In the genomic region with DNA sequence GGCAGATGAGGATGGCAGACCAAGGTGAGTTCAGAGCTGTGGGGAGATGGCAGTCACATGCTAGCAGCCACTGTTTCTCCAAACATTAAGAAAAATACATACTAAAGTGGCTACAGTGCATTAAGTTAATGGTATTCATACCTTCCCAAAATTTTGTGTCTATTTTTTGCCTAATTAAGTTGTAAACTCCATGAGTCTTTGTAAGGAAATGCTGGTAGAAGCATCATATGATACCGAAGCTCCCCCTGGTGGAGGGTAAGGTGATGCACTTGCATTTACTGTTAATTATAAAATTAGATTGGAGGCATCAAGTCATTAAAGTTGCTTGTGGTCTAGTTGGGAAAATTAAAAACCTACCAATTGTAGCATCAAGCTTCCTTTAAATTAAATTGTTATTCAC, we compare ENCODE assay signal across 9 mouse cellular contexts. TPM values are rescaled to one million over a fixed set of nuclear protein-coding genes. Genes with fewer than 3 reads are reported as not detected.
DNase-seq lines count a peak whose midpoint lies in the region; ATAC-seq and TF ChIP-seq lines count a peak whose summit lies in the region.
"Had no signal": no experiment of that assay in that cellular context is flagged by ENCODE, and none has a peak within 500 bp of the region (broad histone marks: within the 10 kb centered on the region; RNA-seq: fewer than 3 reads in every experiment).

No protein-coding gene starts in this region.

- peak; percentile 76 for DNase-seq in gastrocnemius, adult 18-20 months (ENCODE audit: low spot score)
- DNase-seq in gastrocnemius, postnatal 36 days: no peak
- peak; percentile 69 for DNase-seq in midbrain, postnatal 0 days (ENCODE audit: low spot score)
- DNase-seq in brain, embryonic 14.5 days (ENCODE audit: low read depth): peak; percentile 88
- peak; percentile 65 to 81 for DNase-seq in heart, postnatal 14 days
- no peak for DNase-seq in frontal cortex, postnatal 14 days (ENCODE audit: low spot score in 2 of 2)

- ATAC-seq in midbrain, postnatal 0 days (ENCODE audit: low FRiP score): no peak
- no peak for ATAC-seq in midbrain, embryonic 16.5 days
- ATAC-seq in megakaryocyte-erythroid progenitor cell, adult 5-6 weeks (replicated peaks; ENCODE audit: low FRiP score, low TSS enrichment, poor library complexity, severe bottlenecking): peak; percentile 71

- intact Hi-C loops in gastrocnemius, postnatal 36 days (cut with DNase I): loop anchor here (1.0 kb wide), 1 partner anchor 39 kb away; a partner anchor contains a TSS
- intact Hi-C loops in heart, postnatal 14 days (cut with DNase I): loop anchor here (1.0 kb wide), 2 partner anchors 39 to 52 kb away; a partner anchor contains a TSS

- H3K4me1 ChIP-seq in midbrain, postnatal 0 days (ENCODE audit: insufficient read depth, low read length): no peaks in the 10 kb centered on the region
- H3K4me1 ChIP-seq in midbrain, embryonic 16.5 days (ENCODE audit: control insufficient read depth, insufficient read depth, low read length): no peaks in the 10 kb centered on the region
- H3K4me1 ChIP-seq: neural tube, embryonic 13.5 days had no signal

- H3K4me3 ChIP-seq in midbrain, postnatal 0 days (ENCODE audit: low read depth, low read length): no peak overlapping the region
- H3K4me3 ChIP-seq in midbrain, embryonic 16.5 days (ENCODE audit: low read depth, low read length): no peak overlapping the region
- H3K4me3 ChIP-seq: neural tube, embryonic 13.5 days had no signal

- H3K27me3 ChIP-seq in midbrain, postnatal 0 days (ENCODE audit: insufficient read depth, low read length): no peaks in the 10 kb centered on the region
- H3K27me3 ChIP-seq in midbrain, embryonic 16.5 days (ENCODE audit: control insufficient read depth, insufficient read depth, low read depth, low read length): no peaks in the 10 kb centered on the region
- H3K27me3 ChIP-seq: neural tube, embryonic 13.5 days had no signal

- no peak overlapping the region for H3K9ac ChIP-seq in midbrain, postnatal 0 days (replicated peaks; ENCODE audit: low read length, poor library complexity, severe bottlenecking)
- no peak overlapping the region for H3K9ac ChIP-seq in midbrain, embryonic 16.5 days (ENCODE audit: low read depth, low read length)
- H3K9ac ChIP-seq: neural tube, embryonic 13.5 days had no signal

- no peak overlapping the region for H3K4me2 ChIP-seq in midbrain, postnatal 0 days (ENCODE audit: low read depth, low read length, poor library complexity, severe bottlenecking)
- H3K4me2 ChIP-seq in midbrain, embryonic 16.5 days (ENCODE audit: low read length): no peak overlapping the region
- H3K4me2 ChIP-seq: neural tube, embryonic 13.5 days had no signal

- H3K9me3 ChIP-seq in midbrain, postnatal 0 days (ENCODE audit: low read length): no peaks in the 10 kb centered on the region
- no peaks in the 10 kb centered on the region for H3K9me3 ChIP-seq in midbrain, embryonic 16.5 days (replicated peaks; ENCODE audit: control insufficient read depth, low read length, poor library complexity, severe bottlenecking)
- H3K9me3 ChIP-seq: neural tube, embryonic 13.5 days had no signal

- no peak overlapping the region for H3K27ac ChIP-seq in midbrain, postnatal 0 days (ENCODE audit: low read depth, low read length)
- H3K27ac ChIP-seq in midbrain, embryonic 16.5 days (ENCODE audit: low read length): no peak overlapping the region
- H3K27ac ChIP-seq: neural tube, embryonic 13.5 days had no signal

- WGBS in midbrain, postnatal 0 days: 0% methylated on average over 1 of the region's 1 CpGs
- 0% methylated on average over 1 of the region's 1 CpGs for WGBS in midbrain, embryonic 16.5 days

- TF ChIP-seq POLR2A in brain, embryonic 14.5 days (IDR thresholded peaks at IDR 0.05; ENCODE audit: borderline replicate concordance, extremely low read depth, insufficient read depth, insufficient read length, poor library complexity, severe bottlenecking): no peak

- peak; percentile 86 for TF ChIP-seq CTCF in midbrain, postnatal 0 days (IDR thresholded peaks at IDR 0.05)
- peak; percentile 58 for TF ChIP-seq CTCF in brain, embryonic 14.5 days (IDR thresholded peaks at IDR 0.05; ENCODE audit: borderline replicate concordance, extremely low read depth, insufficient read depth, insufficient read length)

- peaks cover 2% of the 10 kb centered on the region for H3K36me3 ChIP-seq in midbrain, postnatal 0 days (ENCODE audit: insufficient read depth, low read length)
- H3K36me3 ChIP-seq in midbrain, embryonic 16.5 days (ENCODE audit: control insufficient read depth, insufficient read depth, low read length): no peaks in the 10 kb centered on the region

RNA-seq across cellular contexts. Expression of a gene that starts 21.6 kb away (rescaled TPM):
- total RNA-seq in gastrocnemius, adult 18-20 months (2021): 1 to 10 TPM; 2.4 to 2.7 TPM
- 1 to 10 TPM; 3.3 to 4.0 TPM for total RNA-seq in gastrocnemius, postnatal 36 days (2021)
- 7.2 and 7.7 TPM in 2 replicates for total RNA-seq in midbrain, postnatal 0 days (2014; rRNA removed)
- 3.3 and 3.7 TPM in 2 replicates for polyA plus RNA-seq in midbrain, postnatal 0 days (2015; fragmentation: Nextera tagmentation; extraction: Ambion mirVana)
- 5.5 and 7.0 TPM in 2 replicates for polyA plus RNA-seq in midbrain, embryonic 16.5 days (2015; fragmentation: Nextera tagmentation; extraction: Ambion mirVana)
- 3.6 and 7.4 TPM in 2 replicates for polyA plus RNA-seq in brain, embryonic 14.5 days (2012; rRNA removed)
- total RNA-seq in heart, postnatal 14 days (2021): 10 to 100 TPM; 35.5 to 37.7 TPM
- 0.59 and 0.74 TPM in 2 replicates for total RNA-seq in megakaryocyte-erythroid progenitor cell, adult 5-6 weeks (2014; fragmentation: Nextera tagmentation)
- total RNA-seq in megakaryocyte-erythroid progenitor cell, adult 5-6 weeks (2017): 0.15 and 0.38 TPM in 2 replicates

RNA-seq across cellular contexts. Expression of a gene that starts 38.7 kb away (rescaled TPM):
- total RNA-seq in gastrocnemius, adult 18-20 months (2021): 10 to 100 TPM in 1 of 2 experiments, 1 to 10 TPM in 1; 8.7 to 11.0 TPM
- 1 to 10 TPM; 8.7 to 9.6 TPM for total RNA-seq in gastrocnemius, postnatal 36 days (2021)
- total RNA-seq in midbrain, postnatal 0 days (2014; rRNA removed): 23.0 and 28.7 TPM in 2 replicates
- polyA plus RNA-seq in midbrain, postnatal 0 days (2015; fragmentation: Nextera tagmentation; extraction: Ambion mirVana): 16.5 TPM in 2 replicates
- 24.6 and 27.1 TPM in 2 replicates for polyA plus RNA-seq in midbrain, embryonic 16.5 days (2015; fragmentation: Nextera tagmentation; extraction: Ambion mirVana)
- 19.5 and 19.9 TPM in 2 replicates for polyA plus RNA-seq in brain, embryonic 14.5 days (2012; rRNA removed)
- 10 to 100 TPM; 11.2 to 12.7 TPM for total RNA-seq in heart, postnatal 14 days (2021)
- total RNA-seq in megakaryocyte-erythroid progenitor cell, adult 5-6 weeks (2014; fragmentation: Nextera tagmentation): 23.4 and 30.2 TPM in 2 replicates
- 52.0 and 54.2 TPM in 2 replicates for total RNA-seq in megakaryocyte-erythroid progenitor cell, adult 5-6 weeks (2017)

Comparison
In these comparisons a context has a peak if more than half of its experiments do, and no peak if none do; other contexts are left out.
1. DNase-seq: peak in gastrocnemius, adult 18-20 months (single experiment), midbrain, postnatal 0 days (single experiment), brain, embryonic 14.5 days (single experiment) and heart, postnatal 14 days (2 of 2); none in gastrocnemius, postnatal 36 days (0 of 2) and frontal cortex, postnatal 14 days (0 of 2).